ENCODE assay signal across 21 mouse cellular contexts in genomic region chr14:9642068-9642467, GRCm38 (mm10).
DNase-seq lines count a peak whose midpoint lies in the region; ATAC-seq and TF ChIP-seq lines count a peak whose summit lies in the region.
"Had no signal": no experiment of that assay in that cellular context is flagged by ENCODE, and none has a peak within 500 bp of the region (broad histone marks: within the 10 kb centered on the region; RNA-seq: fewer than 3 reads in every experiment).

No protein-coding gene starts in this region.

- H3K9ac ChIP-seq in hindbrain, embryonic 11.5 days (ENCODE audit: low read depth, low read length) = no peak overlapping the region
- H3K9ac ChIP-seq in hindbrain, embryonic 13.5 days = no peak overlapping the region
- H3K9ac ChIP-seq in hindbrain, embryonic 12.5 days = no peak overlapping the region
- no peak overlapping the region for H3K9ac ChIP-seq in midbrain, embryonic 16.5 days (ENCODE audit: low read depth, low read length)
- H3K9ac ChIP-seq: embryonic facial prominence, embryonic 13.5 days; hindbrain, embryonic 15.5 days had no signal

- H3K9me3 ChIP-seq in hindbrain, embryonic 11.5 days (ENCODE audit: control insufficient read depth, low read length) = no peaks in the 10 kb centered on the region
- no peaks in the 10 kb centered on the region for H3K9me3 ChIP-seq in hindbrain, embryonic 13.5 days
- no peaks in the 10 kb centered on the region for H3K9me3 ChIP-seq in hindbrain, embryonic 12.5 days (replicated peaks)
- no peaks in the 10 kb centered on the region for H3K9me3 ChIP-seq in midbrain, embryonic 16.5 days (replicated peaks; ENCODE audit: control insufficient read depth, low read length, poor library complexity, severe bottlenecking)
- H3K9me3 ChIP-seq: embryonic facial prominence, embryonic 13.5 days; heart, embryonic 10.5 days; hindbrain, embryonic 15.5 days had no signal

- 0 out of 2 replicates have a peak, but pooled peaks have one; percentile 36 for ATAC-seq in hindbrain, embryonic 11.5 days (ENCODE audit: low FRiP score)
- no peak for ATAC-seq in hindbrain, embryonic 13.5 days (ENCODE audit: low FRiP score)
- ATAC-seq in hindbrain, embryonic 12.5 days (ENCODE audit: low FRiP score) = peak; percentile 47; the same call in 1 of the 2 replicates
- peak; percentile 33 for ATAC-seq in midbrain, embryonic 16.5 days
- ATAC-seq: intestine, postnatal 0 days; lung, postnatal 0 days had no signal

- no peaks in the 10 kb centered on the region for H3K27me3 ChIP-seq in hindbrain, embryonic 11.5 days (ENCODE audit: control insufficient read depth, insufficient read depth, low read length)
- H3K27me3 ChIP-seq in hindbrain, embryonic 13.5 days = no peaks in the 10 kb centered on the region
- H3K27me3 ChIP-seq in hindbrain, embryonic 12.5 days = no peaks in the 10 kb centered on the region
- no peaks in the 10 kb centered on the region for H3K27me3 ChIP-seq in midbrain, embryonic 16.5 days (ENCODE audit: control insufficient read depth, insufficient read depth, low read depth, low read length)
- H3K27me3 ChIP-seq: CH12.LX; embryonic facial prominence, embryonic 13.5 days; hindbrain, embryonic 15.5 days had no signal

- no peak for DNase-seq in hindbrain, embryonic 11.5 days (ENCODE audit: low spot score)
- DNase-seq in brain, embryonic 14.5 days (ENCODE audit: low read depth) = peak; percentile 66
- no peak for DNase-seq in layer of hippocampus, adult 9-10 months (ENCODE audit: low spot score)
- DNase-seq in embryo, embryonic 11 days = no peak
- no peak for DNase-seq in cerebellum, adult 9-11 months
- DNase-seq: cerebellum, adult 8-10 months; liver; right cerebral cortex, postnatal 25 days; thymus, adult 18-20 months; thymus, postnatal 4 days had no signal

- H3K27ac ChIP-seq in hindbrain, embryonic 11.5 days (ENCODE audit: low read depth, low read length) = no peak overlapping the region
- no peak overlapping the region for H3K27ac ChIP-seq in hindbrain, embryonic 13.5 days
- no peak overlapping the region for H3K27ac ChIP-seq in hindbrain, embryonic 12.5 days
- no peak overlapping the region for H3K27ac ChIP-seq in midbrain, embryonic 16.5 days (ENCODE audit: low read length)
- H3K27ac ChIP-seq: embryonic facial prominence, embryonic 13.5 days; heart, embryonic 10.5 days; hindbrain, embryonic 15.5 days; kidney, postnatal 0 days; layer of hippocampus, adult 2 months had no signal

- H3K36me3 ChIP-seq in hindbrain, embryonic 11.5 days (ENCODE audit: control insufficient read depth, insufficient read depth, low read length) = no peaks in the 10 kb centered on the region
- H3K36me3 ChIP-seq in hindbrain, embryonic 13.5 days = no peaks in the 10 kb centered on the region
- no peaks in the 10 kb centered on the region for H3K36me3 ChIP-seq in hindbrain, embryonic 12.5 days
- H3K36me3 ChIP-seq in midbrain, embryonic 16.5 days (ENCODE audit: control insufficient read depth, insufficient read depth, low read length) = no peaks in the 10 kb centered on the region
- H3K36me3 ChIP-seq: embryonic facial prominence, embryonic 13.5 days; heart, embryonic 10.5 days; hindbrain, embryonic 15.5 days had no signal

- no peak for TF ChIP-seq POLR2A in brain, embryonic 14.5 days (IDR thresholded peaks at IDR 0.05; ENCODE audit: borderline replicate concordance, extremely low read depth, insufficient read depth, insufficient read length, poor library complexity, severe bottlenecking)

- 39% methylated on average over 3 of the region's 3 CpGs for WGBS in hindbrain, embryonic 11.5 days
- 31% methylated on average over 3 of the region's 3 CpGs for WGBS in hindbrain, embryonic 13.5 days
- 27% methylated on average over 3 of the region's 3 CpGs for WGBS in hindbrain, embryonic 12.5 days
- 12% methylated on average over 3 of the region's 3 CpGs for WGBS in midbrain, embryonic 16.5 days

- H3K4me3 ChIP-seq in hindbrain, embryonic 11.5 days (ENCODE audit: low read depth, low read length) = no peak overlapping the region
- no peak overlapping the region for H3K4me3 ChIP-seq in hindbrain, embryonic 13.5 days
- no peak overlapping the region for H3K4me3 ChIP-seq in hindbrain, embryonic 12.5 days
- no peak overlapping the region for H3K4me3 ChIP-seq in midbrain, embryonic 16.5 days (ENCODE audit: low read depth, low read length)
- H3K4me3 ChIP-seq: embryonic facial prominence, embryonic 13.5 days; heart, embryonic 10.5 days; hindbrain, embryonic 15.5 days; layer of hippocampus, adult 2 months had no signal

- no peak for TF ChIP-seq CTCF in brain, embryonic 14.5 days (IDR thresholded peaks at IDR 0.05; ENCODE audit: borderline replicate concordance, extremely low read depth, insufficient read depth, insufficient read length)

- H3K4me1 ChIP-seq in hindbrain, embryonic 11.5 days (replicated peaks; ENCODE audit: control insufficient read depth, insufficient read depth, low read length) = no peaks in the 10 kb centered on the region
- peaks cover 32% of the 10 kb centered on the region for H3K4me1 ChIP-seq in hindbrain, embryonic 13.5 days (replicated peaks)
- peaks cover 15% of the 10 kb centered on the region for H3K4me1 ChIP-seq in hindbrain, embryonic 12.5 days
- H3K4me1 ChIP-seq in midbrain, embryonic 16.5 days (ENCODE audit: control insufficient read depth, insufficient read depth, low read length) = peaks cover 29% of the 10 kb centered on the region
- H3K4me1 ChIP-seq: embryonic facial prominence, embryonic 13.5 days had no signal

- no peak overlapping the region for H3K4me2 ChIP-seq in hindbrain, embryonic 11.5 days (replicated peaks; ENCODE audit: low read depth, low read length)
- H3K4me2 ChIP-seq in hindbrain, embryonic 13.5 days = no peak overlapping the region
- no peak overlapping the region for H3K4me2 ChIP-seq in hindbrain, embryonic 12.5 days (replicated peaks)
- no peak overlapping the region for H3K4me2 ChIP-seq in midbrain, embryonic 16.5 days (ENCODE audit: low read length)
- H3K4me2 ChIP-seq: embryonic facial prominence, embryonic 13.5 days; hindbrain, embryonic 15.5 days had no signal
